Mouse (Mus musculus) ovary, adult 18-20 months (tissue): ENCODE data around the gene Cldn12.

Experiments
- DNase-seq: peaks from one replicate; pipeline ENCODE4 v3.0.0; 2022; ENCODE audit warnings: low spot score, mixed read lengths

Cldn12 gene

DNA sequence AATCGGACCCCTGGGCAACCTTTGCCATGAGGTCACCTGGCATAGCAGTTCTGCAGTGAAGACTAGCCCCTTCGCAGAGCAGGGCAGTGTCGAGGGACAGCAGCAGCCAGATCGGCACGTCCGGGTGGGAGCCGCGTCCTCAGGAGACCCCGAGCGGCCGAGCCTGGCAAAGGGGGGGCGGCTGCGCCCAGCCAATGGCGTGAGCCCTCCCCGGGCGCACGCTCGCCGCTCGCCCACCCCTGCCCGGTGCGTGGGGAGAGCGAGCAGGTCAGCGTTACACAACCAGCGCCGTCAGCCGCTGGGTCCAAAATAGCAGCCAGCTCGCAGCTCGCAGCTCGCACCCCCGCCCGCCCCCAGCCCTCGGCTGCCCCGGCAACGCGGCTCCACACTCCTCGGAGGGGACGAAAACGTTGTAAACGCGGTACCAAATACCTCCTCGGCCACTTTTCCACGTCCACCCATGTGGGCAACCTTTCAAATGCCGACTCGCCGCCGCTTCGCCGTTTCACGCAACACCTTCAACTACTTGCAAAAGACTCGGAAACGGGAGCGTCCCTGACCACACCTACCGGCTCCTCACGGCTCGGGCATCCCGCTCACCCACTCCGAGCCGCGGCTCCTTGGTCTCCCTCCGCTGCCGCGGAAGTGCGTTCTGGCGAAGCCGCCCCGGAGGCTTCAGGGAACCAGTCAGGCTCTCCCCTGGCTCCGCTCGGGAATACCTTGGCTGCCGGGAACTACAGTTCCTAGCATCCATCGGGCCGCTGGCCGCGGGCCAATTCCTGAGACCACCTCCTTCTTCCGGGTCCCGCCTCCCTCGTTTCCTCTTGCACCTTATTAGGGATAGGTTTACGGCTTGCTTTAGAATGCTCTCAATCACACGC is at the start of gene Cldn12:
Gene Cldn12 (minus strand): TSS at position 763 of the 881 bp plus-strand sequence.
- peak; percentile 95 for DNase-seq

- DNase-seq, result no peak
Measured at GRCm38 (mm10) chr5:5562435-5562834, 47.7 kb upstream of the Cldn12 start.

GRCm38 (mm10) chr5:5561041-5561706 is 46.4 kb upstream of the Cldn12 start:
- no peak for DNase-seq

DNA sequence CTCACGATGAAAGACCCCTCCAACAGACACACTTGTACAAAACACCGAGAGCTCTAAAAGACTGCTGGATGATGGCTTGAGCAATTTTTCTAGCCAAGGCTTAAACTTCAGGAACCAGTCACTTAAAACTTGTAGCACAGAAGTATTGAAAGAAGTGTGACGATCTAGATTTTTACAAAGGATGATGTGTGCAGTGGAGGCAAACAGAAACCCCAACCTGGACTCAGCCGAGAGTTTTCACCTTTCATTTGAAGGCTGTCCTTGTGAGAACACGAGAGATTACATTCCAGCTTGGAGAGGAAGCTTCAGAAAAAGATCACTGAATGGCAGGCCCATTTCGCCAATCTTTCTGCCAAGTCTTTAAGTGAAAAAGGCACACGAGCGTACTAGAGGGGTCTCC is 45.0 kb upstream of the Cldn12 start:
- DNase-seq, result no peak

- DNase-seq, result peak; percentile 84
Measured at GRCm38 (mm10) chr5:5559079-5559740, 44.5 kb upstream of the Cldn12 start, which contains the start of gene Gtpbp10. TSS of gene Gtpbp10 (minus strand) at chr5:5559538.

- no peak for DNase-seq
Measured at GRCm38 (mm10) chr5:5551110-5551509, 36.4 kb upstream of the Cldn12 start.

DNA sequence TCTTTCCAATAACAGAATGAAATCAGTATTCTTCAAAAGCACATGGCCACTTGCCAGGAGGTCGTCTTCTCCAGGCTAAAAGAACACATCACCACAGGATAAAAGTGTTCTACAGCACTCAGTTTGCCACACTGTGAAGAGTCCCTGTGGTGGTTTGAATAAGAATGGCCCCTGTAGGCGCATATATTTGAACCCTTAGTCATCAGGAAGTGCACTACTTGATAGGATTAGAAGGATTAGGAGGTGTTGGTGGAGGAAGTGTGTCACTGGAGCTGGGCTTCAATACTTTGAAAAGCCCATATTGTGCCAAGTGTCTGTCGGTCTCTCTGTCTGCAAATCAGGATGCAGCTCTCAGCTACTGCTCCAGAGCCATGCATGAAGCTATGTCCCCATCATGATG is 25.6 kb upstream of the Cldn12 start:
- DNase-seq, result no peak

GRCm38 (mm10) chr5:5539771-5540170 is 25.0 kb upstream of the Cldn12 start:
- DNase-seq, result no peak

GRCm38 (mm10) chr5:5536131-5536530 is 21.4 kb upstream of the Cldn12 start:
- no peak for DNase-seq

GRCm38 (mm10) chr5:5533656-5534420 is 19.1 kb upstream of the Cldn12 start:
- no peak for DNase-seq

- DNase-seq, result no peak
Measured at GRCm38 (mm10) chr5:5515411-5515810, 653 bp upstream of the Cldn12 start.

GRCm38 (mm10) chr5:5511401-5511800 is 3.4 kb downstream of the Cldn12 start:
- DNase-seq, result no peak

GRCm38 (mm10) chr5:5510989-5511388 is 3.8 kb downstream of the Cldn12 start:
- DNase-seq, result no peak

DNA sequence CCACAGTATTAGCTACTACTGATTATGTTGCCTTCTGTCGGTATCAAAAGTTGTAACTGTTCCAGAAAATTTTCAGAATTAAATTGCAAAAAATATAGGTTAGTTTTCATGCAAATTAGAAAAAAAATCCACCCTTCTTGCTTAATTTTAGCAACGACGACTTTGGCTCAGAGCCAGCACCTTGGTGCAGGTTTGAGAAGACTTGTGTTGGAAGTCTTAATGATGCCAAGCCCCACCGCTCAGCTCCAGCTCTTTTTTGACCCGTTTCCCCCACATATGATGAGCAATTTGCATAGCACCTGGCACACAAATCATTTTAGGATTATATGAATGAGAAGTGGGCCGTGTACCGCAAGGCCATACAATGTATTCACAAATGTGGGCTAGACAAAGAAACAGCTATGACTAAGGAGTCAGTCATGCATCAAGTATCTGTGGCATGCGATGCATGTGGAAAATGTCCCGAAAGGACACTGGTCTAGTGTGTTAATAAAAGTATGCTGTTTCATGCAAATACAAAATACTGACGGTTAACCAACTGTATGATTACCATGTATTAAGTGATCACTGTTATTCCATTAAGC is 4.4 kb downstream of the Cldn12 start:
- DNase-seq, result no peak

GRCm38 (mm10) chr5:5508231-5508630 is 6.5 kb downstream of the Cldn12 start:
- DNase-seq, result no peak

DNA sequence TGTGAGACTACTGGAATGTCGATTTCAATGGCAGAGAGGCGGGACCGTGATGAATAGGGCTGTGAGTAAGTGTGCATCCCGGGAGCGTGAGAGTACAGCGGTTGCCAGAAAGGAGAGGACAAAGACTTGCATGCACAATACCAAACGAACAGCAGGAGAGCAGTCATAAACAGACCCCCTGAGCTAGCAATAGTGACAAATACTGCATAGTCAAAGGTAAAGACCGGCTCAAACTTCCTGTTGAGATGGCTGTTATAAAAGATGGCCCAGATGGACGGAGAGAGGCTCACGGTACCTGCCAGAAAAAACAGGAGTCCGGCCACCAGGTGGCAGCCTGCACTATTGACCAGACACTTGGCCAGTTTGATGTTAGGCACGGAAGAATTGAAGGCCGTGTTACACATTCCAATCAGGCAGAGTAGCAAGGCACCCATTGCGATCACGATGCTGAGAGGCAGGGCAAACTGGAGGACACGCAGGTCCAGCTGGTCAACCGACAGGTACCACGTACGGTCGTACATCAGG is 7.0 kb downstream of the Cldn12 start:
- DNase-seq, result no peak

GRCm38 (mm10) chr5:5504456-5504855 is 10.3 kb downstream of the Cldn12 start:
- no peak for DNase-seq

DNA sequence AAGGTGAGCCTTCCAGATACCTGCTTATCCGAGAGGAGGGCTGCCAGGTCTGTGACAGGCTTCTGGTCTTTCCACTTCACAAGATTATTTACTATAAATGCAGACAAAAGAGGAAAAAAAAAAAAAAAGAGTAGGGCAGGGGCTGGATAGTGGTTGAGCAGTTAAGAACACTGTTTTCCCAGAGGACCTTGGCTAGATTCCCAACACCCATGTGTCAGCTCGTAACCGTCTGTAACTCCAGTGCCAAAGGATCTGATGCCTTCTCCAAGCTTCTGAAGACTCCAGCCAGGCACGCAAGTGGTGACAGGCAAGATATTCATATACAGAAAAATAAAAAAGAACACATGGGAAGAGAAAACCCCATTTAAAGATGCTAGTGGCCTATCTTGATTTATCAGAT is 11.4 kb downstream of the Cldn12 start:
- DNase-seq, result no peak

GRCm38 (mm10) chr5:5501583-5501982 is 13.2 kb downstream of the Cldn12 start:
- no peak for DNase-seq

GRCm38 (mm10) chr5:5496393-5496792 is 18.4 kb downstream of the Cldn12 start:
- no peak for DNase-seq

DNA sequence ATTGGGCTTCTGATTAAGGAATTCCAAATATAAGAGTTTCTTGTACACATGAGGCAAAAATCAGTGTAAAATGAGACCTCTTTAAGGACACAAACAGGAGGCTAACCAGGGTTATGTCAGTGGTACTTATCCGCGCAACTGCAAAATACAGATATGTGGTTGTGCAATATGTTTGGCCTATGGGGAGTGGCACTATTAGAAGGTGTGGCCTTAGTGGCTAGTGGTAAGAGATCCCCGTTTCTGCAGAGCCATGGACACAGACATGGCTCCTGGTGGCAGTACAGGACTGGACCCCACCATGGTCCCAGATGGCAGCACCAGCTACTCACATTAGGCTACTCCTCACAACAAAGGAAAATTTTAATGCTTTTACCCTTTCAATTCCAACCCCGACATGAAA is 19.7 kb downstream of the Cldn12 start:
- no peak for DNase-seq
